Mouse (Mus musculus): ENCODE results near the gene Shq1. TPM values are rescaled to one million over a fixed set of nuclear protein-coding genes. Genes with fewer than 3 reads are reported as not detected.

Shq1 gene
- total RNA-seq, 2 experiments from 2014 or later = 6.4 to 6.5 TPM

GRCm38 (mm10) chr6:100608429-100608828, 62.5 kb downstream of the Shq1 start:
- no peak for DNase-seq (ENCODE audit: low spot score in 2 of 2)

DNA sequence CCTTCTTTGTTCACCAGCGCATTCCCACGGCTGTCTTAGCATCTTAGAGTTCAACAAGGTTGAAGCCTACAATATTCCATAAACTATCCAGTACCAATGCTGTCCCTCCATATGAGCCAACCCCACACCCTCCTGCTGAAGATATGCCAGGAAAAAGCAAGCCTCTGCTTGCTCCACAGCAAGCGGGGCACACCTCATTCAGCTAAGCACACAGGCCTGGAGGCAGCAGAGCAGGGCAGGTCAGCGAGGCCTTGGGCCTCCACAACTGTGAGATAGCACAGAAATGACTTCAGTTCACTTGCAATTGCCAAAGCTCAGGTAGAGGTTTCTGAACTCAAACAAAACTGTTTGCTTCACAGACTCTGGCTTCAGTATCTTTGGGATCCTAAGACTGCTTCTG, 64.2 kb downstream of the Shq1 start:
- DNase-seq (ENCODE audit: low spot score in 2 of 2) = no peak

- no peak for DNase-seq (ENCODE audit: low spot score in 2 of 2)
These were observed 67.3 kb downstream of the Shq1 start for GRCm38 (mm10) chr6:100603702-100604101.

GRCm38 (mm10) chr6:100601634-100602033, 69.3 kb downstream of the Shq1 start:
- no peak for DNase-seq (ENCODE audit: low spot score in 2 of 2)

DNA sequence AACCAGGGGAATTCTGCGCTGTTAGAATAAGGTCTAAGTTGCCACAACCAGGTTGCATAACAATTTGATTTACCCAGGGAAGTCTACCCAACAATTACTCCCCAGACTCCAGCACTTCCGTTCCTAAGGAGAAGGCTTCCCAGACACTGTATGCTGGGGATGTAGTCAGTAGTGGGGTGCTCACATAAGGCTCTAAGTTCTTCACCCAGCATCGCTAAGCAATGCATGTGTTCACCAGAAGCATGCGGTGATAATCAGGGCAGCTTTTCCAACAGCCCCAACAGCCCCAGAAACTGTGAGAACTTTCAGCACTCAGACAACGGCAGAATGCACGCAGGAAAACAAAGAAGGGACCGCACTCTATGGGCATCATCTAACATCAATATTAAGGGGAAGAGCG, 77.1 kb downstream of the Shq1 start:
- no peak for DNase-seq (ENCODE audit: low spot score in 2 of 2)

- DNase-seq (ENCODE audit: low spot score in 2 of 2) = no peak
These were observed 78.0 kb downstream of the Shq1 start for GRCm38 (mm10) chr6:100592991-100593390.

- no peak for DNase-seq (ENCODE audit: low spot score in 2 of 2)
These were observed 80.4 kb downstream of the Shq1 start for GRCm38 (mm10) chr6:100590602-100591001.

GRCm38 (mm10) chr6:100588876-100589275, 82.1 kb downstream of the Shq1 start:
- DNase-seq (ENCODE audit: low spot score in 2 of 2) = no peak

DNA sequence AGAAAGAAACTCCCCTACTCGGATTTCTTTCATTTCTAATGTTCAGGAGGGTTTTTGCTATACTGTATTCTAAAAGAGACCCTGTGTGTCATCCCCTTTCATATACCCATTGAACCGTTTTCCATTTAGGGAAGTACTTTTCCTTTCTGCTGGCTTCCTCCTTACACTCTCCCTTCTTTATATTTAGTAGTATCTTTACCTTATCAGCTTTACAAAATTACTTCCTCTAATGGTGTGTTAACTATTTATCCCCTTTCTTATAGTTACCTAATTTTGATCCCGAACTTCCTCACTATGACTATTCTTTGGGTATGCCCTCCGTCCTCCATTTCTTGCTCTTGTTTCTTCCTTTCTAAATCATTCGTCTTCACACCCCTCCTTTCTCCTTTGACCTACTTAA, 84.2 kb downstream of the Shq1 start:
- DNase-seq (ENCODE audit: low spot score in 2 of 2) = no peak

DNA sequence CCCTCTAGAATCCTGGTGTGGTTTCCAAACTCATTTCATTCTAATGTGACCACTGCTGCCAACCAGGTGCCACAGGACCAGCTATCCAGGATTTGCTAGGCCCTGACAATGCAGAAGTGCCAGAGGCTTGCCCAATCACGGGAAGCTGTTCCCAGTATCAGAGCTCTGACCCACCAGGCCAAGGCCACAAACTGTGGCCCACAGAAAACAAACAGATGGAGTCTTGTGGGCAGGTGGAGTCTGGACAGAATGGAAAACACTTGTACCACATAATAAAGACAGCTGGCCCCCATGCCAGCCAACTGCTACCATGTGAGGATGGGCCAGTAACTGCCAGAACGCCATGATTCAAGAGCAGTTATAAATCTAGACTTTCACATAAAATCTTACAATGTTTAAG, 89.0 kb downstream of the Shq1 start:
- no peak for DNase-seq (ENCODE audit: low spot score in 2 of 2)

GRCm38 (mm10) chr6:100581056-100581455, 89.9 kb downstream of the Shq1 start:
- no peak for DNase-seq (ENCODE audit: low spot score in 2 of 2)

- no peak for DNase-seq (ENCODE audit: low spot score in 2 of 2)
These were observed 93.4 kb downstream of the Shq1 start for GRCm38 (mm10) chr6:100577590-100577989.

DNA sequence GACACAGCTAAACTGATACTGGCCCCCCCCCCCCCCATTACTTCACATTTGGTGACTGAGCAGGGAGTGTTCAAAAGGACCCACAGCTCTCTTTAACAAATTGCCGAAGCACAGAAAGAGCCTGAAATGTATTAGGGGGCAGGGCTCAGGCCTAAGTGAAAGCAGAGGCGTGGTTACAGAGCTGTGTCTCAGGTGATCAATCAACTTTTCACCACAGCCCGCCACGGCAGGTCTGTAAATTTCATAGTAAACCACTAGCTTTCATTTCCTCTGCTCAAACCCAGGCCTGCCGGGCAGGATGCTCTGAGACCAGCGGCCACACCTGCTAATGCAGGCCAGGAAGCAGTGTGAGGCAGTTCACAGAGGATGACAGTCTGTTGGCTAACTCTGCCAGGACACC, 94.8 kb downstream of the Shq1 start:
- DNase-seq (ENCODE audit: low spot score in 2 of 2) = no peak

GRCm38 (mm10) chr6:100566774-100567173, 104.2 kb downstream of the Shq1 start:
- DNase-seq (ENCODE audit: low spot score in 2 of 2) = no peak

DNA sequence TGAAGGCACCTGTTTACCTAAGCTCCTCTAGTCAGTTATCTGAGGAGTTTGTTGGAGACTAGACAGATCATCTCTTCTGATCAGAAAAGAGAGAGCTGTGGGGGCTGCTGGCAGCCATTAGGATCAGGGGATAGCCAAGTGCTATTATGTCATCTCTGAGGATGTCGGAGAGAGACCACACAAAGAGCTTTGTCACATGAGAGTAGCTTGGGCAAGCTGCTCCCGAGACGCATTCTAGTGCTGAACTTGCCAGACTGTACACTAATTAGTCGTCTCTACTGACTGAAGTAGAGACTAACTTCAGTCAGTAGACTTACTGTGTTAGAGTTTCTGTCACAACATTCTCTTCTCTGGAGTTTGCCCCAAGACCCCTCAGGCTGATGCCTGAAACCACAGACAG, 106.4 kb downstream of the Shq1 start:
- no peak for DNase-seq (ENCODE audit: low spot score in 2 of 2)

DNA sequence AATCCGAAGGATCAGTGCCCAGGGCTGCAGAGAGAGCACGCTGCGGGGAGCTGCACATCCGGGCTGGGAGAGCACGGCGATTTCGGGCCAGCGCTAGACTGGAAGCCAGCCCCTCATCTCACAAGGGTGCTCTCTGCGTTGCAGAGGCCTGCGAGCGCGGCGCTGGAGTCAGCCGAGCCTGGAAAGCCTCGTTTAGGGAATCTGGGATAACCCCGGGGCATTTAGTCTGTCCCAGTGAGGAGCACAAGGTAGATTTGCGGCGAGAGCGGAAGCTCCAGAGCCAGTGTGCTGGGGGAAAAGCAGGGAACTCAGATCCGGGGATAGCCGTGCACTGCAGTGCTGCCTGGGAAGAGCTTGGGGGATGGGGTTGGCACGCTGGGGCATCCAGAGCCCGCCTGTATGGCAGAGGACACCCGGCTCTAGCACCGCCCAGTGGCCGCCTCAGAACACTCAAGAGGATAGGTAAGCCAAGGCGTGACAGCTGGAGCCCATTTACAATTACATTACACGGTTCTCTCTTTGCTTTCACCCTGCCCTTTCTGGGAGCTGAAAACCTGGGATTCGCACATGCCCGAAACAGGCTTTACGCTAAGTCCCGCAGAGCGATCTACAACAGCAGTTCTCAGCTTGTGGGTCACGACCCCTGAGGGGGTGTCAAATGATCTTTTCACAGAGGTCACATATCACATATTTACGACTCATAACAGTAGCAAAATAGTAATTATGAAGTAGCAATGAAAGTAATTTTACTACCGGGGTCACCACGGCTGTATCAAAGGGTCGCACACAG, 107.2 kb downstream of the Shq1 start:
- DNase-seq (ENCODE audit: low spot score in 2 of 2) = peak; percentile 66 to 85

DNA sequence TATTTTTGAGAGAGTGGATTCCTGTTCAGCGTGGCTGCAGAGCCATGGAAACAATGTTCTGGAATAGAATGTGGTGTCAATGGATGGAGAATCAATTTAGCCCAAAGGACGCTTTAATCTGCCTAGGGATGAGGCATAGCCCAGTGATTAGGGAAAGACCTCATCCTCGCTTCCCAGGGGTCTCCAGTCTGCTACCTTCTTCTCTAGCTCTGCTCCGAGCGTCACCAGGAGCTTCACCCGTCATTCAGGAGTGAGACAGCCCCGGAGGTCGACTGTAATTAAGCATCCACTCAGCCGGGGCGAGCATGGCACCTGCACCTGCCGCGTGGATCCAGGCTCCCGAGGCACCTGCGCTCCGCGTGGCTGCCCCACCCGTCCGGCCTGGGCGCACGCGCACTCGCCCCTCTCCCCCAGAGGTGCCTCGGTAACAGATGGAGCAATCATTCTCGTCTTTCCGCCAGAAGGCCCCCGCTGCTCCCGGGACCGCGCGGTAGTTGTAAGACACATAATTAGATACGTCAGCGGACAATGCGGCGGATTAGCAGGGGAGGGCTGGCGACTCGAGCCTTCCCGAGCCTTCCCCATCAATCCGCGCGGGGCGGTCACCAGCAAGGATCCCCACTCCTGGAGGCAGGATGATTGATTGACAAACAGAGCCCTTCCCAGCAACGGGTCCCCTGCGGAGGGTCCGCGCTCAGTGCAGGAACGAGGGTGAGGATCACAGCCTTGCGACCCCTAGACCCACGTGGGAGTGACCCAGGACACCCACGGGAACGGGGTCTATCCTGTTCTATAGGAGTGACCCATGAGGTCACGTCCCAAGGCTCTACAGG, 108.0 kb downstream of the Shq1 start:
- DNase-seq (ENCODE audit: low spot score in 2 of 2) = peak; percentile 34 to 62

DNA sequence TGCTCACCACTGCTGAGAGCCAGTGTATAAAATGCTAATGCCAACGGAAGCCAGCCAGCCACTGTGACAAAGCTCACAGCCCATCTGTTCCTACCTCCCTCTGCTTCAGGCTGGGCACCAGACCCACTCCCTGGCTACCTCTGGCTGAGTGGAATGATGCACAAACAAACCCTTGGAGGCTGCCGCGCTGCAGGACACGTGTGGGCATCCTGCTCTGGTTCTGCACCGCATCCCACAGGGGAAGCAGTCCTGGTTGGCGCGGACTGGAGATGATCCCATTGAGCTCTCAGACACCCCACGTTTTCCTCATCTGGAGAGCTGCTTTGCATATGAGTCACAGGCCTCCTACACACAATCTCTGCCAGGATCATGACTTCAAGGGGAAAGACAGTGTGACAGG, 112.9 kb downstream of the Shq1 start:
- peak; percentile 75 to 87 for DNase-seq (ENCODE audit: low spot score in 2 of 2)

DNA sequence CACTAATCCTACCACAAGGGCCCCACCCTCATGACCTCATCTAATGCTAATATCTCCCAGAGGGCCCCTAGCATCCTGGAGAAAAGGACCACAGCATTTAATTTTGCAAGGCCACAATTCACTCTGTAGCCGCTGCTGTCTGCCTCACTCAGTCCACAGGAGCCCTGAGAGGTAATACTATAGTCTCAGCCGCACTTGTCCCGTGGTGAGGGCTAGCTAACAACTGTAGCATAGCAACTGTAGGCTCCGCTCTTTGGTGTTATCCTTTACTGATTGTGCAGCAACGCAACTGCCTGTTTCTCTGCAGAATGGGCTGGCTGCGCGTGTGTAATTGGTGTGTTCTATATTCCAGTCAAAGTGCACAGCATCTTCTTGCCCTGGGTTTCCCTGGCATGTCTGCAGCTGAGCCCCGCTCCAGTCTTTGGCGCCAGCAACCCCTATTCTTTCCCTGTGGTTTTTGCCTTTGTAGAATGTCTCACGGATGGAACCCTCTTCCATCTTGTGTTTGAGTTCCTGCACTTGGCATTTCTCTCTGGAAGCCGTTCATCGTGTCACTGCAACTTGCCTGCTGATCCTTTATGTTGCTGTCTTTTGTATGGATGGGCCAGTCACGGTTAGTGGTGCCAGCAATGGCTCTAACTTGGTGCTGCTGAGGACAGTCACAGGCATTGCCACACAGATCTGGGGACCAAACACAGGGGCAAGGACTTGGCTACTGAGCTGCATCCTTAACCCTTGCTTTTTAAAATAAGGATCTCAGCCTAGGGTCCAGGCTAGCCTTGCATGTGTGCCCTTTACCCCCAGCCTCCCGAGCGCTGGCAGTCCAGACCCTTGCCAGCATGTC, 128.6 kb downstream of the Shq1 start:
- DNase-seq (ENCODE audit: low spot score in 2 of 2) = no peak

DNA sequence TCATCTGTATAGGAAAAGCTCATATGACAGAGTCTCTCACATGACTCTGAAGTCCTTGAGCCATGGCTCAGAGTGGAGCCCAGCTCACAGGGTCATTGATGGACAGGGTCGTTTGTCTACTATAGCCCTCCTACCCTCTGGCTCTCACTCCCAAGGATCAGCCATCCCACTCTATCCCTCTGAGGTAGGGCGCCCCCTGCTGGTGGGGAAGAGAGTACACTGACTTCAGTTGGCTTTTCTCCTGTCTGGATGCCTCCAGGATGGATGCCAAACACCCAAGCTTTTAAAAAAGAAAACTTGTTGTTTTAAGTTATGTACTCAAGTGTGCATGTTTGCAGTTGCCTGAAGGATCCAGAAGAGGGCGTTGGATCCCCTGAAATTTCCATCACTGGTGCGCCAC, 131.3 kb downstream of the Shq1 start:
- DNase-seq (ENCODE audit: low spot score in 2 of 2) = no peak

- DNase-seq (ENCODE audit: low spot score in 2 of 2) = no peak
These were observed 132.4 kb downstream of the Shq1 start for GRCm38 (mm10) chr6:100538570-100538969.

DNA sequence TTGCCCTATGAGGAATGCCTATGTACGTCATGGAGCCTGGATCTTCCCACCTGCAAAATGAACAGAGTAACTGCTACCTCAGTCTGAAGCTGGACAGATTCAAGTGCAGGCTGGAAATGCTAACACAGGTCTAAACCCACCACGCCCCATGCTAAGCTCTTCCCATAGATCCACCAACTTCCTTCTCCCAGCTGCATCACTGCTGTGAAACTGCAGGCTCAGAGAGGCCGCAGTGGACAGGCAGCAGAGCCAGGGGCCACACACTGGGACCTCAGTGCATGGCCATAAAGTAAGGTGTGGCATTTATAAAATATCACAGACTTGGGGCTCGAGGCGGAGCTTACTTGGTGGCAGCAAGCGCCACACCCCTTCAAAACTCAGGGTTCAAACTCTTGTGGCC, 133.0 kb downstream of the Shq1 start:
- DNase-seq (ENCODE audit: low spot score in 2 of 2) = no peak
